Mouse (Mus musculus) megakaryocyte, embryonic 14.5 days (primary cell): ENCODE data around the gene Plekha1.

Experiments
- FLI1 ChIP-seq: IDR thresholded peaks from 2 replicates; pipeline ENCODE4 v1.6.1; 2012; ENCODE audit warnings: low read length, inconsistent platforms, mixed read lengths
- GATA1 ChIP-seq: IDR thresholded peaks from 3 replicates; pipeline ENCODE4 v1.6.1; 2012; ENCODE audit warnings: mixed read lengths, low read length, inconsistent platforms, borderline replicate concordance

GRCm38 (mm10) chr7:130935793-130936471 lies 70.4 kb downstream of the Plekha1 start, which contains the start of gene Htra1:
- no peak for TF ChIP-seq GATA1
- no peak for TF ChIP-seq FLI1
